Mouse (Mus musculus): Measurements from ENCODE around the gene Strn4.

Gene Strn4

DNA sequence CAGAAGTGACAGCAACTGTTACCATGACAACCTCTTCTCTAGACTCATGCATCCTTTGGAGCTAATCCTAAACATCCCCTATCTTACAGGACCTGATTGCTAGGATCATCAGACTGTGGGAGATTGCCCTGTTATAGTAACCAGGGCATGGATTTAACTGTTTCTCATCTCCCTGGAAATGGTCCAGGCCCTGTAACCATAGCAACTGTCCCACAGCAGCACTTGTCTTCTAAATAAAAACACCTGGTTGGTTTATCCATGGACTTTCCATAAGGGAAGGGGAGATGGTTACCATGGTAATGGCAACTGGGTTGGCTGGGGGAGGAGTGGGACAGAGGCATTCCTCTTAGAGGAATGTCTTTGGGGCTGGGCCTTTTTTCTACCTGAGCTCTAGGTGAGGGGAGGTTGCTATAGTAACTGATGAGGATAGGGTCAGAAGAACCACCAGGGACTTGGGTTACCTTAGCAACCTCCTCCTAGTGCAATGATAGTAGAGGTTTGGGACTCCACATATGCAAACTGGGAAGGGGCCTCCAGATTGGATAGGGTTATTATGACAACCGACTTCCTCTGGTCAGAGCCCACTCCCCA, at the start of gene Strn4:
Gene Strn4 (plus strand): TSS at position 539 of the 591 bp plus-strand sequence.
- DNase-seq (ENCODE audit: extremely low spot score), result peak; percentile 56

DNA sequence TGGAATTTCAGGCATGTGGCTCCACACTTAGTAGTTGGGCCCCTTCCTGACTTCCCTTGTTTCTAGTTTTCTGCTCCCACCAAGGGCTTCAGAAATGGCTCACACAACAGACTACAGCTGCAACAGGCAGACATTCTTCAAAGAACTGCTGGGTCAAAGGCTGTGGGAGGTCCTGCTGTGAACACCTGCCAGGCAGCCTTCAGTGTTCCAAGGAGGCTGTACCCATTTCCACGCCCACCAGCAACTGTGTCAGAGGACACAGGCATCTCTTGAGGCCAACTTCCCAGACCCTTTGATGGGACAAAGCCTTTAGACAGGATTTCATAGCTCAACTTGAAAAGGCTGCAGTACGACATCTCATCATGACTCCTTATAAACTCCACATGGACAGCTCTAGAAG, 49.2 kb upstream of the Strn4 start:
- DNase-seq (ENCODE audit: extremely low spot score), result no peak

- DNase-seq (ENCODE audit: extremely low spot score), result no peak
Measured at GRCm38 (mm10) chr7:16775888-16776287, 39.8 kb upstream of the Strn4 start.

DNA sequence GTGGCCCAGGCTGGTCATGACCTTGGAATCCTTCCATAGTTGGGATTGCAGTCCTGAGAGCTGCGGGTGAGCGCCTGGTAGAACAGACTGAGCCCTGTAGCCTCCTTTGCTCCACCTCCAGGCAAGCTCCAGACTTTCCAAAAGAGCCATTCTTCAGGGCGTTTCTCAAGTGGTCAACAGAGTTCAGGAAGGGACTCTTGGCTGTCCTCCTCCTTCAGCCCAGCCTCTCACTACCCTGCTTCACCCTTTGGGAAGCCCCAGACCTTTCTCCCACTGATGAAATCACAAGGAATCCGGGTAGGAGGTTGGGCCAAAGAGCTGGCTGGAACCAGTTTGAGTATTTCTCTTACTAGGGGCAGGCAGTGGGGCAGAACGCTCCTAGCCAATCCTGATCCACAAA, 35.6 kb upstream of the Strn4 start:
- no peak for DNase-seq (ENCODE audit: extremely low spot score)

GRCm38 (mm10) chr7:16780825-16781554, 34.7 kb upstream of the Strn4 start, which contains the start of gene Slc1a5:
TSS of gene Slc1a5 (plus strand) at chr7:16781340.
- DNase-seq (ENCODE audit: extremely low spot score), result peak; percentile 96

GRCm38 (mm10) chr7:16781555-16781815, 34.2 kb upstream of the Strn4 start:
- DNase-seq (ENCODE audit: extremely low spot score), result no peak

DNA sequence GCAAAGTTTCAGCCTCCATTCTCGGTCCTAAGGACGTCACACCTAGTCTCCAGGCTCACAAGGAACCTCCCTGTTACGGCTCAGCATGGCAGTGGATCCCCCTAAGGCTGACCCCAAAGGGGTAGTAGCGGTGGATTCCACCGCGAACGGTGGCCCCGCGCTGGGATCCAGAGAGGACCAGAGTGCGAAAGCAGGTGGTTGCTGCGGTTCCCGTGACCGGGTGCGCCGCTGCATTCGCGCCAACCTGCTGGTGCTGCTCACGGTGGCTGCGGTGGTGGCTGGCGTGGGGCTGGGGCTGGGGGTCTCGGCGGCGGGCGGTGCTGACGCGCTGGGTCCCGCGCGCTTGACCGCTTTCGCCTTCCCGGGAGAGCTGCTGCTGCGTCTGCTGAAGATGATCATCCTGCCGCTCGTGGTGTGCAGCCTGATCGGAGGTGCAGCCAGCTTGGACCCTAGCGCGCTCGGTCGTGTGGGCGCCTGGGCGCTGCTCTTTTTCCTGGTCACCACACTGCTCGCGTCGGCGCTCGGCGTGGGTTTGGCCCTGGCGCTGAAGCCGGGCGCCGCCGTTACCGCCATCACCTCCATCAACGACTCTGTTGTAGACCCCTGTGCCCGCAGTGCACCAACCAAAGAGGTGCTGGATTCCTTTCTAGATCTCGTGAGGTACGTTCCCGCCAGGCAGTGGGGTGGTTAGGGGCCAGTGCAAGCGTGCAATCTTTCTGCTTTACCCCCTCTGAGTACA, 33.7 kb upstream of the Strn4 start:
- peak; percentile 56 for DNase-seq (ENCODE audit: extremely low spot score)

DNA sequence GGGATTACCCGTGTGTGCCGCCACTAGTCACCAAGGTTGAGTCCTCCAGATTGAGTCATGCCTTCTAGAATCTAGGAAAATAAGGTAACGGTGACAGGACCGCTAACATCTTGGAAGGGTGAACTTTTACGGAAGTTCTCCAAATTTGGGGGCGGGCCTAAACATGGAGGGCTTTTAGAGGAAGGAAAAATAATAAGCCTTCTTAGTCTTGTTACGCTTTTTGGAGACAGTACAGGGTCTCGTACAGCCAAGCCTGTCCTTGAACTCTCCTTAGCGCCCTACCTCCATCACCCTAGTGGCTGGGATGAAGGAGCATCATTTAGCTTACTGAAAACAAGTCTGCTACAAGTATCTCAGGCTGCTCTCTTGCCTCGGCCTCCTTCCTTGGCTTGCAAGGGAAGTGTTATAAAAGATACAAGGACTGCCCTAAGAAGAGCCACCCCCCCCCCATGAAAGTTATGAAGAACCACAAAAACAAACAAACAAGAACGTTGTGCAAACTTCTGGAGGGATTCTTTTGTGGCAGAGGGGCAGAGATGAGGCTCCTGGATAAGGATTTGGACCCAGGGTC, 33.0 kb upstream of the Strn4 start:
- DNase-seq (ENCODE audit: extremely low spot score), result peak; percentile 21

- DNase-seq (ENCODE audit: extremely low spot score), result no peak
Measured at GRCm38 (mm10) chr7:16783224-16783688, 32.4 kb upstream of the Strn4 start.

- peak; percentile 22 for DNase-seq (ENCODE audit: extremely low spot score)
Measured at GRCm38 (mm10) chr7:16783758-16784415, 31.8 kb upstream of the Strn4 start.

GRCm38 (mm10) chr7:16784498-16784976, 31.2 kb upstream of the Strn4 start:
- DNase-seq (ENCODE audit: extremely low spot score), result no peak

- DNase-seq (ENCODE audit: extremely low spot score), result no peak
Measured at GRCm38 (mm10) chr7:16785541-16786083, 30.1 kb upstream of the Strn4 start.

- no peak for DNase-seq (ENCODE audit: extremely low spot score)
Measured at GRCm38 (mm10) chr7:16792316-16792715, 23.4 kb upstream of the Strn4 start.

DNA sequence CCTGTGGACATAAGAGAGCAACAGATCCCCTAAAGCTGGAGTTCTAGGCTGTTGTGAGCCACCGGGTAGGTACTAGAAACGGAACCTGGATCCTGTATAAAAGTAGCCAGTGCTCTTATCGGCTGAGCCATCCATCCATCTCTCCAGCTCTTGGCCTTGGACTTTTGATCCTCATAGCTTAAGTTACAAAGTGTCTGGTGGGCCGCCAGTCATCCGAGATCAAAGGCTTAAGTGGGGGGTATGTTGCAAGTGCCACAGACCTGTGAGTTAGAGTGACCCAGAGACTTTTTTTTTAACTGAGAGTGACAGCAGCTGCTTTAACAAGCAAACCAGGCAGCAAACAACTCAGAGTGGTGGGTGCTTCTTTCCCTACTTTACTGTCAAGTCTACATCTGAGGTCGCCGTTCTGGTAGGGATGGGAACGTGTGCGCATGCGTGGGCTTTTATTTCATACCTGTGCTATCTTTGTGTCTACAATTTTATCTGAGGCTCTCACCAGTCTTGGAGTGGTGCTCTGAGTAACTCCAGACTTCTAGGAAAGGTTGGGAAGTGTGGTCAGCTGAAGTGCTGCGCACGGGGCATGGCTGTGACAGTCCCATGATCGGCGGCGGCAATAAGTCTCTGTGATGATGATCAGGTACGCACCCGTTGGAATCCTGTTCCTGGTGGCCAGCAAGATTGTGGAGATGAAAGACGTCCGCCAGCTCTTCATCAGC, 22.5 kb upstream of the Strn4 start:
- DNase-seq (ENCODE audit: extremely low spot score), result no peak

- DNase-seq (ENCODE audit: extremely low spot score), result no peak
Measured at GRCm38 (mm10) chr7:16794886-16795285, 20.8 kb upstream of the Strn4 start.

GRCm38 (mm10) chr7:16804409-16805028, 11.2 kb upstream of the Strn4 start:
- DNase-seq (ENCODE audit: extremely low spot score), result peak; percentile 55

DNA sequence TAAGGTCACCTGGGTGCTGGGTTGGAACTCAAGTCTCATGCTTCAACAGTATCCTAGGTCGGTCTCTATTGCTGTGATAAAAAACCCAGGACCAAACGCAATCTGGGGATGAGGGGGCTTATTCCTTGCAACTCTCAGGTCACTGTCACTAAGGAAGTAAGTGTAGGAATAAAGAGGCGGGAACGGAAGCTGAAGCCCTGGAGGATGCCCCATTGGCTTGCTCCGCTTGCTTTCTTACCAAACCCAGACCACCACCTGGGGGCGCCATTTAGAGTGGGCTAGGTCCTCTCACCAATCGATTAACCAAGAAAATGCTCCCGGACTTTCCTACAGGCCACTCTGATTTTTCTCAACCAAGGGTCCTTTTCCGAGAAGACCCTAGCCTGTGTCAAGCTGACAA, 7.8 kb upstream of the Strn4 start:
- no peak for DNase-seq (ENCODE audit: extremely low spot score)

GRCm38 (mm10) chr7:16808647-16809046, 7.0 kb upstream of the Strn4 start:
- DNase-seq (ENCODE audit: extremely low spot score), result no peak

GRCm38 (mm10) chr7:16809739-16810138, 6.0 kb upstream of the Strn4 start:
- peak; percentile 68 for DNase-seq (ENCODE audit: extremely low spot score)

DNA sequence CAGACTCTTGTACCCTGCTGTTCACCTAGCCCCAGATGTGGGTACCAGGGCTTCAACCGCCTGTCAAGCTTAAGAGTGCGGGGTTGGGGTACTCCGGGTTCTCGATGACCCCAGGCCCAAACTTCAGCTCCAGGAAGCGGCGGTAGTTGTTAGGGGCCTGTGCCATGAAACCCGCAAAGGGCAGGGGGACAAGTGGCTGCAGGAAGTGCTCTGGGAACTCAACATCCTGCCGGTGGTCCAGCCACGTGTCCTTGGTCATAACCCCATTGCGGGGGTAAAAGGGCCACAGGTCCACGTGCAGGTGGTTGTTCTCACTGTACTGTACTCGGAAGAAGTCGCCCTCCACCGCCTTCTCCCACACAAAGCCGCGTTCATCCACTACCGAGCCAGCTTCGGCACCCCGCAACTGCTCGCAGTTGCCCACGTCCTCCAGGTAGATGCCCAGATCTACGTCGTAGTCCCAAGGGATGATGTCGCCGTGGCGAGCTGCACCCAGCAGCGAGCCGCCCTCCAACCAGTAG, 5.2 kb upstream of the Strn4 start:
- DNase-seq (ENCODE audit: extremely low spot score), result no peak

Data from embryo, embryonic 9.5 days (tissue).